Mouse (Mus musculus): ENCODE measurements at regions not wholly inside any gene's neighbourhood (a gene's known extent, or its start where the extent isn't known, plus 50 kb on each side); places are given as distances from the start of the nearest gene placed in this dataset.

GRCm38 (mm10) chr9:30021981-30022380 lies 59.0 kb upstream of the Ntm start:
- DNase-seq = no peak

- DNase-seq = no peak
Observed at GRCm38 (mm10) chr9:30025275-30025674, 62.3 kb upstream of the Ntm start.

GRCm38 (mm10) chr9:30026939-30027338 lies 64.0 kb upstream of the Ntm start:
- DNase-seq = no peak

GRCm38 (mm10) chr9:30040396-30040795 lies 77.5 kb upstream of the Ntm start:
- no peak for DNase-seq

- no peak for DNase-seq
Observed at GRCm38 (mm10) chr9:30064551-30064950, 101.6 kb upstream of the Ntm start.

DNA sequence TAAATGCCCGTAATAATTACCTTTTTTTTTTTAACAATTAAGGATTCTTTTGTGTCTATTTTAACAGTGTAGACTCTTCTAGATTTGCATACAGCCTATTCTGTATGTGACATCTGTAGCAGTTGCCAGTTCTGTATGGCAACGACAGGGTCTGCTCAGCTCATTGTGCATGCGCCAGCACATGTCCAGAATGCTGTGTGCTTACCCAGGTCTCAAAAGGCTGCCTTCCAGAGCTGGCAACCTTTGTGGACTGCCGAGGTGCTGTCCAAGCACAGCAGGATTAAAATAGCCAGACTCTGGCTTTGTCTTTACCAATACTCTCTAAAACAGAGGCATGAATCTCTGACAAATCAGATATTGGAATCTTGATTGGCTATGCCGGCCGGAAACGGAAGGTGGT lies 105.0 kb upstream of the Ntm start:
- no peak for DNase-seq

- DNase-seq = no peak
Observed at GRCm38 (mm10) chr9:30075233-30075632, 112.3 kb upstream of the Ntm start.

DNA sequence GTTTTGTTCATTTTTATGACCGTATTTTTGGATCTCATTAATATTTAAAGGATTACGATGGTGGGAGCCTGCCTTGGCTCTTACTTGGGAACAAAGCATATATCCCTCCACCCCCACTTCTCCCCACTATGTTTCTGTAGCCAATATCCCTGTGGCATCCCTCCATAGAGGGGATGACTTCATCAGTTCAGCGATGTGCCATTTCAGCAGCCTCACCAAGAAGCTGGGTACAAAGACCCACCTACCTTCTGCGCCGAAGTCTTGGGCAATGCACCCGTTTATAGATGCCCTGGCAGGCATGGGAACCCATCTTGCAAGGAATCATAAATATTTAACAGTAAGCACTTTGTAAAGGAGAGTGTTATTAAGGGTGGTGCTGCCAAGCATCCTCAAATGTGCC lies 113.1 kb upstream of the Ntm start:
- no peak for DNase-seq

- no peak for DNase-seq
Observed at GRCm38 (mm10) chr9:30076482-30076881, 113.5 kb upstream of the Ntm start.

- no peak for DNase-seq
Observed at GRCm38 (mm10) chr9:30101942-30102341, 139.0 kb upstream of the Ntm start.

- DNase-seq = no peak
Observed at GRCm38 (mm10) chr9:30122371-30122770, 159.4 kb upstream of the Ntm start.

GRCm38 (mm10) chr9:30129151-30129550 lies 166.2 kb upstream of the Ntm start:
- no peak for DNase-seq

- no peak for DNase-seq
Observed at GRCm38 (mm10) chr9:30131626-30132025, 168.7 kb upstream of the Ntm start.

GRCm38 (mm10) chr9:30134303-30134702 lies 171.4 kb upstream of the Ntm start:
- DNase-seq = no peak

GRCm38 (mm10) chr9:30137611-30138287 lies 174.8 kb upstream of the Ntm start:
- peak; percentile 3 to 5 for DNase-seq

DNA sequence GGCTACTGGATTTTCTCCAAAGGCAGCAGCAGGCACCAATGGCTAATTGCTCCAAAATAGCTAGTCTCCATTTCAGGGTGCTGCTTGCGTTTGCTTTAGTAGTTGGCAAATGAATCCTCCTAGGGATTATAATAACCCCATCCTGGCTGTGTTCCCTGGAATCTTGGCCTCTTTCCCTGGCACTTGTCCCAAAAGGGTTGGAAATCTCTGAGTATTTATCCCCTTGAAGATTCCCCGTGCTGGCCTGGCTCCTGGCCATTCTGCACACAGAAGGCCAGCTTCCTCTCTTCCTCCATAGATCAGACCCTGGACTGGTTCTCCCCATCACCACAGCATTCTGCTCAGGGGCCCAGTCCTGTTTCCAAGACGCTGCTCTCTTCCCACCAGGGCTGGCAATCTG lies 177.2 kb upstream of the Ntm start:
- DNase-seq = no peak

GRCm38 (mm10) chr9:30141186-30141585 lies 178.2 kb upstream of the Ntm start:
- DNase-seq = no peak

GRCm38 (mm10) chr9:30142806-30143458 lies 180.0 kb upstream of the Ntm start:
- no peak for DNase-seq

- DNase-seq = no peak
Observed at GRCm38 (mm10) chr9:30149481-30150468, 186.8 kb upstream of the Ntm start.

- DNase-seq = no peak
Observed at GRCm38 (mm10) chr9:30151173-30151572, 188.2 kb upstream of the Ntm start.

- DNase-seq = no peak
Observed at GRCm38 (mm10) chr9:30166235-30166752, 203.4 kb upstream of the Ntm start.

GRCm38 (mm10) chr9:30167223-30167622 lies 204.3 kb upstream of the Ntm start:
- DNase-seq = no peak

GRCm38 (mm10) chr9:30174646-30175045 lies 211.7 kb upstream of the Ntm start:
- DNase-seq = no peak
